Mouse (Mus musculus) 416B (cell line): Measurements from ENCODE around the gene Apobec3.

Experiments used
- DNase-seq: peaks from one replicate; pipeline ENCODE4 v3.0.0; 2011; ENCODE audit warnings: low read depth

Apobec3 gene

GRCm38 (mm10) chr15:79891436-79892212 lies at the start of gene Apobec3:
TSS of gene Apobec3 (plus strand) at chr15:79891659.
- peak; percentile 92 for DNase-seq

GRCm38 (mm10) chr15:79842985-79843384 lies 48.5 kb upstream of the Apobec3 start:
- peak; percentile 41 for DNase-seq

- no peak for DNase-seq
Observed at GRCm38 (mm10) chr15:79845986-79846385, 45.5 kb upstream of the Apobec3 start.

- no peak for DNase-seq
Observed at GRCm38 (mm10) chr15:79847100-79847499, 44.4 kb upstream of the Apobec3 start.

- DNase-seq = no peak
Observed at GRCm38 (mm10) chr15:79850143-79850542, 41.3 kb upstream of the Apobec3 start.

- DNase-seq = no peak
Observed at GRCm38 (mm10) chr15:79858979-79859378, 32.5 kb upstream of the Apobec3 start.

- DNase-seq = no peak
Observed at GRCm38 (mm10) chr15:79859821-79860220, 31.6 kb upstream of the Apobec3 start.

- peak; percentile 42 for DNase-seq
Observed at GRCm38 (mm10) chr15:79867260-79868002, 24.0 kb upstream of the Apobec3 start.

- no peak for DNase-seq
Observed at GRCm38 (mm10) chr15:79873545-79873944, 17.9 kb upstream of the Apobec3 start.

- peak; percentile 40 for DNase-seq
Observed at GRCm38 (mm10) chr15:79873995-79874394, 17.5 kb upstream of the Apobec3 start.

GRCm38 (mm10) chr15:79875261-79875995 lies 16.0 kb upstream of the Apobec3 start:
- no peak for DNase-seq

- DNase-seq = no peak
Observed at GRCm38 (mm10) chr15:79878725-79879136, 12.7 kb upstream of the Apobec3 start.

- peak; percentile 78 for DNase-seq
Observed at GRCm38 (mm10) chr15:79879319-79879718, 12.1 kb upstream of the Apobec3 start.

- DNase-seq = no peak
Observed at GRCm38 (mm10) chr15:79880477-79880876, 11.0 kb upstream of the Apobec3 start.

GRCm38 (mm10) chr15:79882623-79883267 lies 8.7 kb upstream of the Apobec3 start:
- peak; percentile 17 for DNase-seq

GRCm38 (mm10) chr15:79883352-79883822 lies 8.1 kb upstream of the Apobec3 start:
- peak; percentile 89 for DNase-seq

GRCm38 (mm10) chr15:79884820-79885219 lies 6.6 kb upstream of the Apobec3 start:
- no peak for DNase-seq

GRCm38 (mm10) chr15:79892213-79892541 lies 718 bp downstream of the Apobec3 start:
- DNase-seq = peak; percentile 94

GRCm38 (mm10) chr15:79892995-79893823 lies 1.8 kb downstream of the Apobec3 start:
- peak; percentile 79 for DNase-seq

GRCm38 (mm10) chr15:79893824-79894123 lies 2.3 kb downstream of the Apobec3 start:
- DNase-seq = peak; percentile 68

GRCm38 (mm10) chr15:79894343-79894742 lies 2.9 kb downstream of the Apobec3 start:
- peak; percentile 50 for DNase-seq
